Mouse (Mus musculus): ENCODE measurements at regions not wholly inside any gene's neighbourhood (a gene's known extent, or its start where the extent isn't known, plus 50 kb on each side); places are given as distances from the start of the nearest gene placed in this dataset.

GRCm38 (mm10) chr5:112120766-112121165 lies 131.6 kb downstream of the Cryba4 start:
- DNase-seq, result no peak

GRCm38 (mm10) chr5:112121554-112121953 lies 130.8 kb downstream of the Cryba4 start:
- DNase-seq, result no peak

GRCm38 (mm10) chr5:112122581-112122980 lies 129.7 kb downstream of the Cryba4 start:
- DNase-seq, result no peak

- DNase-seq, result no peak
Observed at GRCm38 (mm10) chr5:112127171-112127570, 125.1 kb downstream of the Cryba4 start.

GRCm38 (mm10) chr5:112132746-112133145 lies 119.6 kb downstream of the Cryba4 start:
- DNase-seq, result no peak

GRCm38 (mm10) chr5:112133688-112134573 lies 118.4 kb downstream of the Cryba4 start:
- peak; percentile 4 for DNase-seq

GRCm38 (mm10) chr5:112136646-112137045 lies 115.7 kb downstream of the Cryba4 start:
- DNase-seq, result no peak

GRCm38 (mm10) chr5:112138246-112138645 lies 114.1 kb downstream of the Cryba4 start:
- no peak for DNase-seq

GRCm38 (mm10) chr5:112142731-112143130 lies 109.6 kb downstream of the Cryba4 start:
- DNase-seq, result no peak

- no peak for DNase-seq
Observed at GRCm38 (mm10) chr5:112143993-112144621, 108.2 kb downstream of the Cryba4 start.

- DNase-seq, result peak; percentile 76
Observed at GRCm38 (mm10) chr5:112153675-112154085, 98.6 kb downstream of the Cryba4 start.

- DNase-seq, result no peak
Observed at GRCm38 (mm10) chr5:112154650-112155049, 97.7 kb downstream of the Cryba4 start.

GRCm38 (mm10) chr5:112155051-112155450 lies 97.3 kb downstream of the Cryba4 start:
- DNase-seq, result no peak

GRCm38 (mm10) chr5:112156005-112156404 lies 96.3 kb downstream of the Cryba4 start:
- no peak for DNase-seq

- DNase-seq, result no peak
Observed at GRCm38 (mm10) chr5:112166410-112167175, 85.7 kb downstream of the Cryba4 start.

GRCm38 (mm10) chr5:112167790-112168189 lies 84.5 kb downstream of the Cryba4 start:
- no peak for DNase-seq

GRCm38 (mm10) chr5:112171325-112171724 lies 81.0 kb downstream of the Cryba4 start:
- DNase-seq, result no peak

- DNase-seq, result no peak
Observed at GRCm38 (mm10) chr5:112179213-112180057, 72.9 kb downstream of the Cryba4 start.

GRCm38 (mm10) chr5:112182775-112183174 lies 69.5 kb downstream of the Cryba4 start:
- no peak for DNase-seq

- DNase-seq, result no peak
Observed at GRCm38 (mm10) chr5:112195667-112196066, 56.7 kb downstream of the Cryba4 start.
